Mouse (Mus musculus) fat pad, adult 2 months (tissue): ENCODE measurements around the gene Lrg1.
"Not testable (repeated sequence)": the region's sequence is repeated elsewhere in the genome, so short reads cannot be mapped to it uniquely, and the experiment has no call there.

ENCODE experiments used
- DNase-seq: peaks from one replicate; pipeline ENCODE4 v3.0.0-alpha.2; 2011; ENCODE audit warnings: low read depth, low spot score; ENCODE audit errors: extremely low read depth

Lrg1 gene

DNA sequence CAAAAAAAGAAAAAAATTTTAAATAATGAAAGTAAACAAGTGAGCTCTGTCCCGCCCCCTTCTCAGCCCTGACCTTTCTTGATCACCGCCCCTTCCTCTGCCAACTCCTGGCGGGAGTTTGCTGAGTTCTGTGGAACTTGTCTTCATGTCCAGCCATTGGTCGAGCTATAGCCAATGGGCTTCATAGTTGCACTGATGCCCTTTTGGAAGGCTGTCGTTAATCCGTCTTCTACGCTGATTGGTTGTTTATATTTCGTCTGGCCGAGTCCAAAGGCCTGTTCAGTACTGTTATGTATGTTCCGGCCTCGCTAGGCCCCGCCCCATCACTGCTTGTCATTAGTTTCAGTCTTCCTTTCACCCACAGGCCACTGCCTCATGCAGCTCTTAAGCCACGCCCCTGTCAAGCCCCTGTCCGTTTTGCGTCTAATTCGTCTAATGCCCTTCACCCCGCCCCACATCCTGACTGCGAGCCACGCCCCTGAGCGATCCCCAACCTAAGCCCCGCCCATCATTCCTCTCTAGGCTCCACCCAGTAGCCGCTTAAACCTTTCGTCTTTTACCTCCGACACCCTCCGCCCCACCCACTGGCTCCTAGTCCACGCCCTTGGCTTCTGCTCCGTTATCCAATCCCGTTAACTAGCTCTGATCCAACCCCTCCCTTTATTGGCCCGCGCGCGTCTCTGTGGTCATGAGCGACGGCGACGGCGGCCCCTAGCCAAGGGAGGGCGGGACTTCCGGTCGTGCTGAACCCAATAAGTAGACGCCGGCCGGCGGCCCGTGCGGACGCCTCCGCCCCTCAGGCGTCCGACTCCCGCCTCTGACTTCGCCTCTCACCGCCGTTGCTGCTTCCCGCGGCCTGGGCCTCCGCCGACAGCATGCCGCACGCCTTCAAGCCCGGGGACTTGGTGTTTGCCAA lies 42.7 kb downstream of the Lrg1 start, which contains the start of gene Hdgfl2:
Hdgfl2 (plus strand) TSS at position 755 of the 916 bp plus-strand sequence.
- peak; percentile 100 for DNase-seq

DNA sequence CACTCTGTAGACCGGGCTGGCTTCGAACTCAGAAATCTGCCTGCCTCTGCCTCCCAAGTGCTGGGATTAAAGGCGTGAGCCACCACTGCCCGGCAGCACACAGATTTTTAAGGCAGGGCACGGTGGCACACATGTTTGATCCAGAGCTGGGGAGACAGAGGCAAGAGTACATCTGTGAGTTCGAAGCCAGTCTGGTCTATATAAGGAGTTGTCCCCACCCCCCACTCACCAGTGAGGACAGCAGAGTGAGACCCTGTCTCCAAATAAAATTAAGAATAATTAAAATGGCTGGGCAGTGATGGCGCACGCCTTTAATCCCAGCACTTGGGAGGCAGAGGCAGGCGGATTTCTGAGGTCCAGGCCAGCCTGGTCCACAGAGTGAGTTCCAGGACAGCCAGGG lies 43.4 kb downstream of the Lrg1 start:
- DNase-seq: not testable (repeated sequence)

DNA sequence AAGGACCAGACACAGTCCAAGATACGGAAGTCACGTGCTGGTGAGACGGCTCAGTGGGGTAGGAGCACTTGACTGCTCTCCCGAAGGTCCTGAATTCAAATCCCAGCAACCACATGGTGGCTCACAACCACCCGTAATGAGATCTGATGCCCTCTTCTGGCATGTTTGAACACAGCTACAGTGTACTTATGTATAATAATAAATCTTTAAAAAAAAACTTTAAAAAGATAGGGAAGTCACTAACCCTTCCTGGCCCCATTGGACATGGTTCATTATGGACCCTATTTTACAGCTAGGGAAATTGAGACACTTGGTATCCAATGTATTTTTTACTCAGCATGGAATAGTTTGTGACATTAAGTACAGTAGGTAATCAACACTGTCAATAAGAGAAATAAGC lies 44.3 kb downstream of the Lrg1 start:
- no peak for DNase-seq

DNA sequence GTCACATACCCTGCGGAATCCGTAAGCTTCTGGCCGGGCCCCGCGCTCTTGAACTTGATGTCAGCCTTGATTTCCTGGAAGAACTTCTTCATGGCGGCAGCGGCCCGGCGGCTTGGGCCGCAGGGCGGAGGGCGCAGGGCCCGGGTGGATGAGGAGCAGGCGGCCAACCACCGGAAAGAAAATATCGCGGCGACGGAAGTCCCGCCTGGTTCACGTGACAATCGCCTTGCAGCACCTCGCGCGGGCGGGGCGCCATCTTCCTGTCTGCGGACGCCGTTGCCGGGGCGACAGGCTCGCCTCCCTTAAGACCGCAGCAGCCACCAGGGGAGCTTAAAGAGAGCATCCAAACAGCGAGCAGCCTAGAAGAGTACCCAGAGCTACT lies 47.0 kb downstream of the Lrg1 start, which contains the start of gene Ubxn6:
Ubxn6 (minus strand) TSS at position 202 of the 382 bp plus-strand sequence.
- DNase-seq: no peak

DNA sequence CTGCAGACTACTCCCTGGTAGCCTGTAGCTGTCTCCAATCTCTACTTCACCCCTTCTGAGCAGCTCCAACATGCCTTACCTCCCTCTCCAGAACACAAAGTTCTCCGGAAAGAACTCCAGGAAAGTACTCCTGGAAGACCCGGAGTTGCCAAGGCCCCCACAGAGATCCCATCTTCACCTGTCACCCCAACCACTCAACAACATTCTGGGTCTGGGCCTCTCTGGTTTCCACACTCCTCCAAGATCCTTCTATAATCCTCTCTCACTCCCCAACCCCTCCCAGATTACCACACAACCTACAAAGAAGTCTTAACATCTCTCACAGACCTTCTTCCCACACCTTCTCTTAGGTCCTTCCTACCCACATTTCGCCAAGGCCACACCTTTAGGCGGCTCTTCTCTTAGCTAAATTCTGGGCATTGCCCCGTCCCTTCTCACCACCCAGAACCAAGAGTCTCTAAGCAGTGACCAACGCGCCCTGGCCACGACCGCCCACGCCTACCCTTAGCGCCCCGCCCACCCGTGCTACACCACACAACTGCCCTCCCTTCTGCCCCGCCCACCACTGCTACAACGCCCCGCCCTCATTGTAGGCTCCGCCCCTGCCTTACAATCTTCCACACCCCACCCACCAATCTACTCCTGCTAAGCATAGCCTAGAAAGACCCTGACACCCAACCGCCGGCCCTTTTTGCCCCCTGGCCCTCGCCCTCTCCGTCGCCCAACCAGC lies 47.5 kb downstream of the Lrg1 start:
- DNase-seq: no peak

DNA sequence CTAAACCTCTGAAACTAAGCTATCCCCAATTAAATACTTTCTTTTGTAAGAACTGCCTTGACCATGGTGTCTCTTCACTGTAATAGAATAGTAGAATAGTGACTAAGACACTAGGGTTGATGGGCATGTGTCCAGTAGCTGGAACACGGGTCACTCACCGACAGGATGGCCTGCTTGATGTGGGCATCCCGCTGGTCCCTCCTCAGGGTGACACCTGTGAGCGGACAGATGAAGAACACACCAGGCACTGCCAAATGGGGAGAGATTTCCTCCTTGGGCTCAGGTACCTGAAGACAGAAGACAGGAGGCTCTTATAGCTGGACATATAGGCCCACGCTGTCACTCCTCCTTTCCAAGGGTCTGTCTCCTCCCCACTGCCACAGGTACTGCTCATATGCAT lies 49.6 kb downstream of the Lrg1 start:
- no peak for DNase-seq

DNA sequence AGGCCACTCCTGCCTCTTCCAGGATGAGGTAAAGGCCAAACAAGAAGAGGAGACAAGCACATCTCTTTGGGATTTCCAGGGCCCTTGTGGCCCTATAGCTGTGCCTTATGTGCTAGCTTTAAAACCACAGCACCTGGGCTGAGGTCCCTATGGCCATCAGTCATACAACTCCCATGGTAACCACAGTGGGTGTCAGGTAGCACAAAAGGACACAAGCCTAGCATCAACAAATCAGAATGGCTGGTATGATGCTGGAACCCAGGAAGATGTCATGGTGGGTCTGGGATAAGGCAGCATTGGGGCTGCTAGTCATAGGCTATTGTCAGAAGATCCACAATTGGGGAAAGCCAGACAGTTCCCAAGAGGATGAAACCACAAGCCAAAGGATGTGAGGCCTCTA lies 50.7 kb downstream of the Lrg1 start:
- DNase-seq: no peak
